Mouse (Mus musculus) cerebellum, adult 11 months (tissue): ENCODE data around the gene Arhgap17.

Experiments
- DNase-seq: peaks from one replicate; pipeline ENCODE4 v3.0.0; 2022

Gene Arhgap17

GRCm38 (mm10) chr7:123338351-123338750 is 31.4 kb downstream of the Arhgap17 start:
- no peak for DNase-seq

GRCm38 (mm10) chr7:123336322-123336721 is 33.4 kb downstream of the Arhgap17 start:
- no peak for DNase-seq

- DNase-seq, result no peak
Observed at GRCm38 (mm10) chr7:123330506-123330905, 39.2 kb downstream of the Arhgap17 start.

- DNase-seq, result no peak
Observed at GRCm38 (mm10) chr7:123327909-123328308, 41.8 kb downstream of the Arhgap17 start.

GRCm38 (mm10) chr7:123326901-123327300 is 42.8 kb downstream of the Arhgap17 start:
- no peak for DNase-seq

- no peak for DNase-seq
Observed at GRCm38 (mm10) chr7:123326062-123326461, 43.7 kb downstream of the Arhgap17 start.

GRCm38 (mm10) chr7:123324105-123324504 is 45.6 kb downstream of the Arhgap17 start:
- no peak for DNase-seq

- no peak for DNase-seq
Observed at GRCm38 (mm10) chr7:123323388-123323787, 46.3 kb downstream of the Arhgap17 start.

GRCm38 (mm10) chr7:123322452-123323121 is 47.1 kb downstream of the Arhgap17 start:
- no peak for DNase-seq

- DNase-seq, result no peak
Observed at GRCm38 (mm10) chr7:123312738-123313137, 57.0 kb downstream of the Arhgap17 start.

GRCm38 (mm10) chr7:123311836-123312235 is 57.9 kb downstream of the Arhgap17 start:
- DNase-seq, result no peak

- DNase-seq, result no peak
Observed at GRCm38 (mm10) chr7:123307887-123308558, 61.7 kb downstream of the Arhgap17 start.

- no peak for DNase-seq
Observed at GRCm38 (mm10) chr7:123307236-123307635, 62.5 kb downstream of the Arhgap17 start.

GRCm38 (mm10) chr7:123305397-123305796 is 64.3 kb downstream of the Arhgap17 start:
- DNase-seq, result peak; percentile 43

- no peak for DNase-seq
Observed at GRCm38 (mm10) chr7:123300258-123300657, 69.5 kb downstream of the Arhgap17 start.

- DNase-seq, result peak; percentile 24
Observed at GRCm38 (mm10) chr7:123298225-123298624, 71.5 kb downstream of the Arhgap17 start.

- no peak for DNase-seq
Observed at GRCm38 (mm10) chr7:123296097-123296496, 73.6 kb downstream of the Arhgap17 start.

GRCm38 (mm10) chr7:123295423-123295822 is 74.3 kb downstream of the Arhgap17 start:
- DNase-seq, result no peak

GRCm38 (mm10) chr7:123293898-123294297 is 75.8 kb downstream of the Arhgap17 start:
- no peak for DNase-seq

GRCm38 (mm10) chr7:123291942-123292341 is 77.8 kb downstream of the Arhgap17 start:
- no peak for DNase-seq

- DNase-seq, result no peak
Observed at GRCm38 (mm10) chr7:123289176-123289575, 80.5 kb downstream of the Arhgap17 start.

- peak; percentile 38 for DNase-seq
Observed at GRCm38 (mm10) chr7:123287903-123288302, 81.8 kb downstream of the Arhgap17 start.

- no peak for DNase-seq
Observed at GRCm38 (mm10) chr7:123285896-123286295, 83.8 kb downstream of the Arhgap17 start.

GRCm38 (mm10) chr7:123283826-123284225 is 85.9 kb downstream of the Arhgap17 start:
- no peak for DNase-seq

- no peak for DNase-seq
Observed at GRCm38 (mm10) chr7:123279797-123280196, 89.9 kb downstream of the Arhgap17 start.
